Mouse (Mus musculus): ENCODE data around the gene Hc. TPM values are rescaled to one million over a fixed set of nuclear protein-coding genes. Genes with fewer than 3 reads are reported as not detected.

Hc gene
- polyA plus RNA-seq, 1 experiment from 2014 or later, result 0.32 TPM

- no peak for ATAC-seq (ENCODE audit: insufficient number of reproducible peaks, low FRiP score, low TSS enrichment, low read depth)
- 43% methylated on average over 1 of the region's 1 CpGs for WGBS
- Histone ChIP-seq H3K27ac (no peak overlapping the region), H3K9me3 (no peaks in the 10 kb centered on the region), H3K4me3 (no peak overlapping the region), H3K4me2 (no peak overlapping the region), H3K36me3 (no peaks in the 10 kb centered on the region), H3K9ac (no peak overlapping the region), H3K4me1 (peaks cover 16% of the 10 kb centered on the region), H3K27me3 (no peaks in the 10 kb centered on the region)
Measured at GRCm38 (mm10) chr2:34989749-34990148, 71.5 kb downstream of the Hc start.

- Histone ChIP-seq H3K9ac (no peak overlapping the region), H3K27ac (no peak overlapping the region), H3K4me1 (peaks cover 18% of the 10 kb centered on the region), H3K27me3 (no peaks in the 10 kb centered on the region), H3K9me3 (no peaks in the 10 kb centered on the region), H3K36me3 (no peaks in the 10 kb centered on the region), H3K4me2 (no peak overlapping the region), H3K4me3 (no peak overlapping the region)
- 43% methylated on average over 1 of the region's 1 CpGs for WGBS
- ATAC-seq (ENCODE audit: insufficient number of reproducible peaks, low FRiP score, low TSS enrichment, low read depth), result no peak
Measured at GRCm38 (mm10) chr2:34987595-34987994, 73.6 kb downstream of the Hc start.

GRCm38 (mm10) chr2:34984885-34985284, 76.4 kb downstream of the Hc start:
- H3K27ac ChIP-seq, result no peak overlapping the region
- H3K36me3 ChIP-seq, result no peaks in the 10 kb centered on the region
- no peak overlapping the region for H3K4me3 ChIP-seq
- peaks cover 34% of the 10 kb centered on the region for H3K4me1 ChIP-seq
- H3K9me3 ChIP-seq, result no peaks in the 10 kb centered on the region
- no peak for ATAC-seq (ENCODE audit: insufficient number of reproducible peaks, low FRiP score, low TSS enrichment, low read depth)
- WGBS, result 73% methylated on average over 8 of the region's 8 CpGs
- H3K27me3 ChIP-seq, result no peaks in the 10 kb centered on the region
- no peak overlapping the region for H3K9ac ChIP-seq
- H3K4me2 ChIP-seq, result no peak overlapping the region

GRCm38 (mm10) chr2:34982906-34983698, 78.1 kb downstream of the Hc start:
- Histone ChIP-seq H3K9ac (no peak overlapping the region), H3K27me3 (no peaks in the 10 kb centered on the region), H3K4me1 (peaks cover 31% of the 10 kb centered on the region), H3K27ac (peak overlapping the region; percentile 76), H3K9me3 (no peaks in the 10 kb centered on the region), H3K36me3 (no peaks in the 10 kb centered on the region), H3K4me2 (no peak overlapping the region), H3K4me3 (no peak overlapping the region)
- WGBS, result 30% methylated on average over 11 of the region's 11 CpGs
- peak; percentile 56; the same call in 1 of the 2 replicates for ATAC-seq (ENCODE audit: insufficient number of reproducible peaks, low FRiP score, low TSS enrichment, low read depth)

- Histone ChIP-seq H3K9ac (no peak overlapping the region), H3K4me3 (no peak overlapping the region), H3K9me3 (no peaks in the 10 kb centered on the region), H3K27me3 (no peaks in the 10 kb centered on the region), H3K4me2 (no peak overlapping the region), H3K4me1 (peaks cover 31% of the 10 kb centered on the region), H3K36me3 (no peaks in the 10 kb centered on the region), H3K27ac (peak overlapping the region; percentile 76)
- ATAC-seq (ENCODE audit: insufficient number of reproducible peaks, low FRiP score, low TSS enrichment, low read depth), result 0 out of 2 replicates have a peak, but pooled peaks have one; percentile 49
- WGBS, result 36% methylated on average over 14 of the region's 14 CpGs
Measured at GRCm38 (mm10) chr2:34982096-34982724, 79.0 kb downstream of the Hc start.

- Histone ChIP-seq H3K4me1 (peaks cover 31% of the 10 kb centered on the region), H3K4me3 (no peak overlapping the region), H3K36me3 (no peaks in the 10 kb centered on the region), H3K4me2 (no peak overlapping the region), H3K9me3 (no peaks in the 10 kb centered on the region), H3K27ac (no peak overlapping the region), H3K27me3 (no peaks in the 10 kb centered on the region), H3K9ac (no peak overlapping the region)
- 73% methylated on average over 3 of the region's 3 CpGs for WGBS
- ATAC-seq (ENCODE audit: insufficient number of reproducible peaks, low FRiP score, low TSS enrichment, low read depth), result no peak
Measured at GRCm38 (mm10) chr2:34979459-34980011, 81.7 kb downstream of the Hc start.

- Histone ChIP-seq H3K4me2 (no peak overlapping the region), H3K9ac (no peak overlapping the region), H3K9me3 (no peaks in the 10 kb centered on the region), H3K4me3 (no peak overlapping the region), H3K27ac (no peak overlapping the region), H3K4me1 (peaks cover 23% of the 10 kb centered on the region), H3K36me3 (no peaks in the 10 kb centered on the region), H3K27me3 (no peaks in the 10 kb centered on the region)
- no peak for ATAC-seq (ENCODE audit: insufficient number of reproducible peaks, low FRiP score, low TSS enrichment, low read depth)
- WGBS, result 98% methylated on average over 2 of the region's 2 CpGs
Measured at GRCm38 (mm10) chr2:34978226-34978625, 83.0 kb downstream of the Hc start.

- no peak overlapping the region for H3K4me3 ChIP-seq
- no peak overlapping the region for H3K9ac ChIP-seq
- ATAC-seq (ENCODE audit: insufficient number of reproducible peaks, low FRiP score, low TSS enrichment, low read depth), result no peak
- H3K27ac ChIP-seq, result no peak overlapping the region
- H3K27me3 ChIP-seq, result no peaks in the 10 kb centered on the region
- no peaks in the 10 kb centered on the region for H3K36me3 ChIP-seq
- H3K4me2 ChIP-seq, result no peak overlapping the region
- 78% methylated on average over 8 of the region's 8 CpGs for WGBS
- H3K9me3 ChIP-seq, result no peaks in the 10 kb centered on the region
- H3K4me1 ChIP-seq, result peaks cover 11% of the 10 kb centered on the region
Measured at GRCm38 (mm10) chr2:34976945-34977658, 84.1 kb downstream of the Hc start.

GRCm38 (mm10) chr2:34976447-34976846, 84.8 kb downstream of the Hc start:
- ATAC-seq (ENCODE audit: insufficient number of reproducible peaks, low FRiP score, low TSS enrichment, low read depth), result no peak
- WGBS, result 82% methylated on average over 6 of the region's 6 CpGs
- H3K4me3 ChIP-seq, result no peak overlapping the region

GRCm38 (mm10) chr2:34973087-34973486, 88.2 kb downstream of the Hc start:
- no peak for ATAC-seq (ENCODE audit: insufficient number of reproducible peaks, low FRiP score, low TSS enrichment, low read depth)

More at GRCm38 (mm10) chr2:34976447-34976846, 84.8 kb downstream of the Hc start:
- peaks cover 5% of the 10 kb centered on the region for H3K4me1 ChIP-seq
- H3K9ac ChIP-seq, result no peak overlapping the region
- no peak overlapping the region for H3K4me2 ChIP-seq
- H3K27ac ChIP-seq, result no peak overlapping the region
- no peaks in the 10 kb centered on the region for H3K36me3 ChIP-seq
- no peaks in the 10 kb centered on the region for H3K9me3 ChIP-seq
- no peaks in the 10 kb centered on the region for H3K27me3 ChIP-seq

GRCm38 (mm10) chr2:34971080-34971888, 90.0 kb downstream of the Hc start:
- Histone ChIP-seq H3K9me3 (no peaks in the 10 kb centered on the region), H3K9ac (no peak overlapping the region), H3K4me3 (no peak overlapping the region), H3K27me3 (no peaks in the 10 kb centered on the region), H3K4me2 (no peak overlapping the region), H3K4me1 (peaks cover 13% of the 10 kb centered on the region), H3K36me3 (no peaks in the 10 kb centered on the region), H3K27ac (no peak overlapping the region)
- ATAC-seq (ENCODE audit: insufficient number of reproducible peaks, low FRiP score, low TSS enrichment, low read depth), result no peak
- 46% methylated on average over 11 of the region's 11 CpGs for WGBS

More at GRCm38 (mm10) chr2:34973087-34973486, 88.2 kb downstream of the Hc start:
- H3K36me3 ChIP-seq, result no peaks in the 10 kb centered on the region
- no peak overlapping the region for H3K27ac ChIP-seq
- H3K4me2 ChIP-seq, result no peak overlapping the region
- no peak overlapping the region for H3K4me3 ChIP-seq
- no peaks in the 10 kb centered on the region for H3K9me3 ChIP-seq
- 83% methylated on average over 8 of the region's 8 CpGs for WGBS
- H3K9ac ChIP-seq, result no peak overlapping the region
- H3K4me1 ChIP-seq, result peaks cover 13% of the 10 kb centered on the region
- H3K27me3 ChIP-seq, result no peaks in the 10 kb centered on the region

All from limb, embryonic 15.5 days (tissue).